Mouse (Mus musculus): ENCODE measurements around the gene Slc10a7.

DNA sequence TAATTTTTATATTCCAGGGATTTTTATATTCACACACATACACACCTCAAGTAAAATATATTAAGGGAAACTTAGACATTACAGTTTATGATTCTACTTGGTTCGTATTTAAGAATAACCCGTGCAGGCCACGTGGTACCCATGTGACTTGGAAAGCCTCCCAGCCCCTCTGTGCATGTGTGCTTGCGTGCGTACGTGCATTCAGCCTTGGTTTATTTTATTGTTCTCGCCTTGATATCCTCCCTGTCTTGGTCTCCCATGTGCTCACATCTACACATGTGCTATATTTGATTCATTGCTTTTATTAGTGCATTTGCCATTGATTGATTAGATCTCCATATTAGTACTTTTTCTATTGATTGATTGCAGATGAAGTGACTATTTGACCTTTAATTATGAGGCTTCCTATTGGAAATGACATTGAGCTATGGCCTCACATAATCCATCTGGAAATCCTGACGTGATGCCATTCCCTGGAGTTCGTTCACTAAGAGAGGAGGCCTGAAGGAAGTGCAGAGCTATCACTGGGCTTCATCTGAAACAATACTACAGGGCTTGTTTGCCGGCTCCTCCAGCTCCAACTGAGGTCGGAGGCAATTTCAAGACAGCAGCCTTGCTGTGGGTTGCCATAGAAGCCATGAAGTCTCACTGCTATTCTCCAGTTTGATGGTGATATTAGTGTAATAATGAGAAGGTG lies 200.9 kb downstream of the Slc10a7 start:
- TF ChIP-seq POLR2A (IDR thresholded peaks at IDR 0.05; ENCODE audit: insufficient read depth, low read depth, low read length) (no peak), CTCF (IDR thresholded peaks at IDR 0.05; ENCODE audit: insufficient read depth, low read depth, low read length) (no peak)

Data from olfactory bulb, adult 2 months (tissue).